Mouse (Mus musculus) ES-CJ7 (cell line): ENCODE data around the gene Ms4a4b.
"Not testable (repeated sequence)": the region's sequence is repeated elsewhere in the genome, so short reads cannot be mapped to it uniquely, and the experiment has no call there.

Experiments used
- DNase-seq: peaks from one replicate; pipeline ENCODE4 v3.0.0; 2011; ENCODE audit warnings: low read depth, low spot score

Gene Ms4a4b

GRCm38 (mm10) chr19:11443338-11443737 lies at the start of gene Ms4a4b:
TSS of gene Ms4a4b (plus strand) at chr19:11443553.
- no peak for DNase-seq

- no peak for DNase-seq
These were observed 47.6 kb upstream of the Ms4a4b start for GRCm38 (mm10) chr19:11395769-11396168.

- no peak for DNase-seq
These were observed 38.8 kb upstream of the Ms4a4b start, which contains the start of gene Ms4a4c for GRCm38 (mm10) chr19:11404527-11404926. TSS of gene Ms4a4c (plus strand) at chr19:11404770.

DNA sequence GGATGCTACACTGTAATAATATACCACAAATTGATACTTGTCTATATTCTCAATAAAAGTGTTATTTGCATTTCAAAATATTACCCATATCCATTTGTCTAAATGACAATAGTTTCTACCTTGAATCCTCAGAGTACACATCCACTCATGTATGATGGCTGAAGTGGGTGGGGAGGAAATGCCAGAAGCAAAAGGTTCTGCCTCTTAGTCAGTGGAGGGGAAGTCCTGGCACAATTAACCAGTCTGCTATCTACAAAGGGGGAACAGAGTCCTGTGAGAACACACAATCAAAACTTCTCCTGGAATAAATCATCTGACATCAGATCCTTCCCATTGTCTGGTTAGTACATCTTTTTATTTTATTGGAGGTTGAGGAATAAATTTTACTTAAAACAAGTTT lies 35.9 kb upstream of the Ms4a4b start:
- no peak for DNase-seq

- DNase-seq, result no peak
These were observed 34.8 kb upstream of the Ms4a4b start for GRCm38 (mm10) chr19:11408591-11408990.

DNA sequence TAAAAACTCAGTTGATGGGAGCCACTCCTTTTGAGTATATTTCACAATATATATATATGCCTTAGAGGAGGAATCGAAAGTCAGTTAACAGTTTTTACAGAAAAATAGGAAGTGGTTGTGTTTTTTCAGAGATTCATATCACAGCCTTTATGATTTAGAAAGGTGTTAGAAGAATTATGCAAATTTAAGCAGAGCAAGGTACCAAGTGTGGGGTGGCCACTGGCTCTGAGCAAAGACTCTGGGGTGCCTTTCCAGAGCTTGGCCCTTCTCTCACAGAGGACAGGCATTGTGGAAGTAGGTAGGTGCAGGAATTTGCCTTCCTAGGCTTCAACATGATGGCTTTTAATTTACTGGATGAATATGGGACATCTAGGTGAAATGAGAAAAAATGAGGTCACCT lies 31.7 kb upstream of the Ms4a4b start:
- DNase-seq, result no peak

- no peak for DNase-seq
These were observed 29.3 kb upstream of the Ms4a4b start for GRCm38 (mm10) chr19:11414084-11414483.

DNA sequence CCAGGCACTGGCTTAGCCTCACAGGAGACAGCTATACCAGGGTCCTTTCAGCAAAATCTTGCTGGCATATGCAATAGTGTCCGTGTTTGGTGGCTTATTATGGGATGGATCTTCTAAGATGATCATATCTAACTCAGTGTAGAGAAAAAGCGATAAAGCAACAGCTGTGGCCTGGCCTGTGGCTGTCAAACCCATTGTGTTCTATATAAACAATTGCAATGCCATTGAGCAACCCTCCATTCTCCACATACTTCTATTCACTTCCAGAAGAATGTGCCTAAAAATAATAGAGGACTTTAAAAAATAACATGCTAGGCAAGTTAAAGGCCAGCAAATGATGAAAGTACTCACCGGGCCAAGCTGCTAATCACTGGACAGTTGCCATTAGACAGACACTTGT lies 27.8 kb upstream of the Ms4a4b start:
- DNase-seq, result no peak

DNA sequence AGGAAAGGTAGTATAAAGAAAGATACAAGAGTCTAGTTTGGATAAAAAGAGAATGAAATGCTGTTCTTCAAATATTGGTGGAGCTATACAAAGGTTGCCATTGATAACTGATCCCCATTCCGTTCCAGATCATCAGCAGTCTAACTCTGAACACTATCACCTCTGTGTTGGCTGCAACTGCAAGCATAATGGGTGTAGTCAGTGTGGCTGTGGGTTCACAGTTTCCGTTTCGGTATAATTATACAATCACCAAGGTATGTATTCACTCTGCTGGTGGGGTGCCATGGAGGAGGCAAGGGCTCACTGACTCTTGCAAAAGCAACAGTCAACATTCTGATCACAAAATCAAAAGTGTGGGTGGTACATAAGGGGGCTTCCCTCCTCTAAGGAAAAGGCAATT lies 24.5 kb upstream of the Ms4a4b start:
- DNase-seq, result not testable (repeated sequence)

- not testable (repeated sequence) for DNase-seq
These were observed 12.1 kb upstream of the Ms4a4b start for GRCm38 (mm10) chr19:11431209-11431608.

GRCm38 (mm10) chr19:11435058-11435834 lies 8.1 kb upstream of the Ms4a4b start:
- DNase-seq, result no peak

DNA sequence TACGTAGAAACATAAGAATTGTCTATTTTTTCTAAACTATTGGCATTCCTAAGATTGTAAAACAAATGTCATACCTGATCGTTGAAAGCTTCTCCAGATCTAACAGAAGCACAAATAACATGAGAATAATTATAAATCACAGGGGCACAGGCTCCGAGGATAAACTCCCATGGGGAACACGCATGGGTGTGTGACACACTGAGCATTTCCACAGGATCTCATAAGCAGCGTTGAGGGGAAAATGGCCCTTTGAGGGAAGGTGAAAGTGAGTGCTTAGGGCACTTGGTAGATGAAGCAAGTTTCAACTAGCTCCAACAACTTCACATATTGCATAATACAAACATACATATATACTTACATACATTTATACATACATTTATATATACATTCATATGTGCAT lies 611 bp downstream of the Ms4a4b start:
- no peak for DNase-seq

GRCm38 (mm10) chr19:11447238-11447637 lies 3.9 kb downstream of the Ms4a4b start:
- no peak for DNase-seq

GRCm38 (mm10) chr19:11459041-11459440 lies 15.7 kb downstream of the Ms4a4b start:
- DNase-seq, result not testable (repeated sequence)

DNA sequence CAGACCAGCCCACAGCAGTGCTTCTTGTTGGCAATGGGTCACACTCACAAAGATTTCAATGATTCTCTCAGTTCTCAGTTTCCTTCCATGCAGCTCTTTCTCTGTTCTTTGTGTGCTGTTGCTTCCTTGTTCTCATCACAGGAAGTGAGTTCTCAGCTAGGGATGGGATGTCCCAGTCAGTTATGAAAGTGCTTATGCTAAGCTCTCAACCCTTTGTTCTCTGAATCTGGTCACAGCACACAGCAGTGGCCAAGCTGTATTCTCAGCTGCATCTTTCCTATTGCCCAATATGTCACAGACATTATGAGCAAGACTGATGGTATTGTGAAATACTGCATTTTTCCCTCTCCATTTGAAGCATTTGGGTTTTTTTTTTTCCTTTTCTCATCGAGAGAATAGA lies 21.4 kb downstream of the Ms4a4b start:
- DNase-seq, result not testable (repeated sequence)

- no peak for DNase-seq
These were observed 23.1 kb downstream of the Ms4a4b start for GRCm38 (mm10) chr19:11466471-11466870.

DNA sequence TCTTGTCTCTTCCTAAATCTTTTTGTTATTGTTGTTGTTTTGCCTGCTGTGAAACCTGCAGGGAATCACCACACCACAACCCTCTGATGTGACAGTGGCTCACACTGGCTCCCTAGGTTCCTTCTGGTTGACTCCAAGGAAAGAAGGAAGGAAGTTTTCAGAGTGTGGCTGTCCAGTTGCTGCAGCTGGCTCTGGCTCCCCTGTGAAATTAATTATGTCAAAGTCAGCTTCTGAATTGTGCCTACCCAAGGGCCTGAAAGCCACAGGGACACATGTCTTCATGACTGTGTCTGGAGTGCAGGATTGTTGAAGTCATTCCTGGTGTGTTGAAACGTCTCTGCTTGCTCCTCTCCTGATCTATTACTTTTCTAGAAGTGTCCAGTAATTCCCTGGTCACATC lies 25.0 kb downstream of the Ms4a4b start:
- DNase-seq, result not testable (repeated sequence)

GRCm38 (mm10) chr19:11469215-11469614 lies 25.9 kb downstream of the Ms4a4b start, which contains the start of gene Ms4a6c:
TSS of gene Ms4a6c (plus strand) at chr19:11469366.
- not testable (repeated sequence) for DNase-seq

GRCm38 (mm10) chr19:11479714-11480113 lies 36.4 kb downstream of the Ms4a4b start:
- no peak for DNase-seq

GRCm38 (mm10) chr19:11482684-11483083 lies 39.3 kb downstream of the Ms4a4b start:
- DNase-seq, result no peak

GRCm38 (mm10) chr19:11483941-11484340 lies 40.6 kb downstream of the Ms4a4b start:
- DNase-seq, result no peak

- no peak for DNase-seq
These were observed 41.0 kb downstream of the Ms4a4b start for GRCm38 (mm10) chr19:11484388-11484787.

DNA sequence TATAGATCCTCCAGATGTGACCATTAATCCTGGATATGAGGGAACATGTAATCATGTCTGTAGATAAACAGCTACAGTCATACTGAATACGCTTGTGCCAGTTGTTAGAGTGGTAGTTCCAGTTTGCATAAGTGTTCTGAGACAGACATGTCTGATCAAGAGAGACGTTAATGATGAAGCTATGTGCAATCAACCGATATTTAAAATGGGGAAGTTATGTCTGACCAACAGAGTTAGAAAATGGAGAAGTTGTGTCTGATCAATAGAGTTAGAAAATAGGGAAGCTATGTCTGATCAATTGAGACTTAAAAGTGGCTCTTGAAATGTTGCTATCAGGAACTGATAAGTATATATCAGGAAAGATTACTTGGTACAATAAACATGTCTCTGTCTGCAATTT lies 41.9 kb downstream of the Ms4a4b start:
- DNase-seq, result no peak

DNA sequence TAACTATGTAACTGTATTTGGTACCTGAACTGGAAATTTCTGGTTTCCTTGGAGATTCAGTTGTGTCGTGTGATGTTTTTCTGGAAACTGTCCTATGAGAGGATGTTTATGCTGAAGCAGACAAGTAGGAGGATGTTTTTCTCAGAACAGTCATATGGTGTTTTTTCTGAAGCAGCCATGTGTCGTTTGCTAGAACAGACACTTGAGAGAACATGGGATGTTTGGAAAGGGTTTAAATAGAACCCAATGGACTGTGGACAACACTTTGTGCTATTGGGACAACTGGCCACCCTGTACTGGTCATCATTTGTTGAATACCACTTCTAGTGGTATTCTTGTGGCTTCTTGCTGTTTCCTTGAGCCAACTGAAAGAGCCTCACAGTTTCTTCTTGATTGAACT lies 42.4 kb downstream of the Ms4a4b start, which contains the start of gene Gm8369:
Gm8369 (plus strand) TSS at position 193 of the 400 bp plus-strand sequence.
- no peak for DNase-seq
